Mouse (Mus musculus): ENCODE measurements at regions not wholly inside any gene's neighbourhood (a gene's known extent, or its start where the extent isn't known, plus 50 kb on each side); places are given as distances from the start of the nearest gene placed in this dataset.
A peak's percentile ranks its signal among the peaks of the same experiment; 100 is the strongest.

DNA sequence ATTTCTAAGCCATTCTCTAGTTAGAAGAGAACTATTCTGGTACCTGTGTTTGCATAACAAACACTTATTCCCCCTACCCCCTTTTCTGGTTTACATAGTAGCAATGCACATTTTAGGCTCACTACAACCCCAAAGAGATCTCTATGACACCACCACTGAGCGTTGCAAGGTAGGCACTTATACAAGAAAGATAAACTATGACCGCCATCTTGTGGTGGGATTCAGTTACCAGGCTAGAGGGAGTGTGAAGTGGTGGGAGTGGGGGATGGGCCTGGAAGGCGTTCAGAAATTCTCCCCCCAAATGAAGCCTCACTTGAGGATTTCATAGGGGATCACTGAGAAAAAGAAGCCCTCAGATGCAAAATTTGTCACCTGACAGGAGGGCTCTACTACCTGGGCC lies 64.4 kb upstream of the Fst start:
- DNase-seq (ENCODE audit: extremely low spot score, low spot score) = peak; percentile 24

DNA sequence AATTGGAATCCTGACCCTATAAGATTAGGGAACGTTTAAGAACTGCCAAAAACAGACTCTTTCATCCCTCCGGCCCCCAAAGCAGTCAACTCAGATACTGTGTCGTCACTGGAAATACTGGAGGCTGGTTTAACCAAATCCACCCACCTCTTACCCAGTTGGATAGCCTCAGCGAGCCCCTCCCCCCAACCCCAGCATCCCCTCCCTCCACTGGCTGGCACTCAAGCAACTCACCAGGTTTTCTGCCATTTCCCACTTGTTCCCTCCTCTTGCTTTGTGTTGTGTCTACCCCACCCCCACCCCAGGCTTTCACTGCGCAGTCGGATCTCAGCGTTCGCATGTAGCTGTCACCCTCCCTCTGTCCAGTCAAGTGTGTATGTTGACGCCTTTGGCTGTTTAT lies 68.1 kb upstream of the Fst start:
- DNase-seq (ENCODE audit: extremely low spot score, low spot score) = no peak

DNA sequence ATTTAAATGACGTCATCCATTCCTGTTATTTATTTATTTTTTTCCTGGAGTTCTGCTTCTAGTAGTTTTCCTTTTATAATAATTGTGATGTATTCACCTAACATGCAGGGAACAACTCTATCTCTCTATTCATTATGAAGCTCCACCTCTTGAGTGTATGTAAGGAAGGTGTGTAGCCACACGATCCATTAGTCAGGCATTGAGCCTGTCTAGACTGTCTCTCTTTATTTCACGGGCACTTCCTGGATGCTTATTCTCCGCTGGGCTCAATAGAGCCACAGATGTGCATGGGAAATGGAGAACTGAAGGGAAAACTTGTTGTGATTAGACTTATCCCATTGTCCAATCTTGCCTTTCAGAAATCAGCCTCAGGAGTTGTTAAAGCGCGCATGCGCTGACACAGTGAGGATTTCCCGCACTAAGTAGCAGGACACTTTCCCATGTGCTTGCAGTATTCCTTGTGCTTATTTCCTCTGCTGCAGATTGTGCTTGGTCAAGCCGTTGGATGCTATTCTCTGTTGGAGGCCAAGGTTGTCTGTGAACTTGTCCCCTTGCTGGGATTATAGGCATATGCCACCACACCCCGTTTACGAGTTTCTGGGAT lies 71.5 kb upstream of the Fst start:
- no peak for DNase-seq (ENCODE audit: extremely low spot score, low spot score)

DNA sequence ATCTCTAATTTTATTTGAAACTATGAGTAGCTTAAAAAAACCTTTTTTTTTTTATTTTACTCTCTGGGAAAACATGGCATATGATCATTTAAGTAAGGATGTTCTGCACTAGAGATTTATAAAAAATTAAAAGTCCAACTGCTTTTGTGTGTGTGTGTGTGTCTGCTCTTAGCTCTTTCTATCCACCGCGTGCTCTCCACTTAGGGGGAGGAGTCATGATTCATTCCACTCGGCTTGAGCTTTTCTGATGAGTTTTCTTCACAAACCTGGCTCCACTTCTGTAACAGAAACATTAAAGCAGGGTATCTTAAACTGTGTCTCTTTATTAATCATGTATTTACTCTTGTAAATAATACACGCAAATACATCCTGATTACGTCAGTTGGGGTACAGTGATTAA lies 73.0 kb upstream of the Fst start:
- no peak for DNase-seq (ENCODE audit: extremely low spot score, low spot score)

DNA sequence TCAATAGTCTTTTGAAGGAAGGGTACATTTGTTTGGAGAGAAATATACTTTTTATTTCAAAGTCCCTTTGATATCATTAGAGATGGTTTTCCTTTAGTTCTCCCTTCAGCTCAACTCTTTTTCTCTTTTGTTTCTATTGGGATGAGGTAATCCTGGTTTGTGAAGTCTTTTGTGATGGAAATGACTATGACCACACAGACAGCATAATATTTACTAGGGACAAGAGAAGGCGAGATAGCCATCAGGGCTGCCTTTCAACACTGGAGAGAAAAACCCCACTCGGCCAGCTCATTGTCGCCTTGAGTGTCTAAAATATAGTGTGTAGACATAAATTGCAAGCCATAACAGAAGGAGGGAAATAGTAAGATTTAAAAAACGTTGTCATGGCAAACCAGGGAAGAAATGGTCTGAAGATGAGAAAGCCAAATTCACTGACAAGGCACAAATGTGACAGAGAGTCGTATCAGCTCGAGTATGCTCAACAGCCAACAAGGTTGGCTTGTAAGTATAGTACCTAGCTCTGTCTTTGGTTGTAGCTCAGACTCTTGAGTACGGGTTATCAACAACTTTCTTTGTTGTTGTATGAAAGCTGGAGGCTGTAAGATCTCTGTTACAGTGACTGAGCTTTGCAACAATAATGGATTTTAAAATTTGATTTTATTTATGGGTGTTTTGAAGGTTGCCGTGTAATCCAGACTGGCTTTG lies 73.8 kb upstream of the Fst start:
- DNase-seq (ENCODE audit: extremely low spot score, low spot score) = no peak

DNA sequence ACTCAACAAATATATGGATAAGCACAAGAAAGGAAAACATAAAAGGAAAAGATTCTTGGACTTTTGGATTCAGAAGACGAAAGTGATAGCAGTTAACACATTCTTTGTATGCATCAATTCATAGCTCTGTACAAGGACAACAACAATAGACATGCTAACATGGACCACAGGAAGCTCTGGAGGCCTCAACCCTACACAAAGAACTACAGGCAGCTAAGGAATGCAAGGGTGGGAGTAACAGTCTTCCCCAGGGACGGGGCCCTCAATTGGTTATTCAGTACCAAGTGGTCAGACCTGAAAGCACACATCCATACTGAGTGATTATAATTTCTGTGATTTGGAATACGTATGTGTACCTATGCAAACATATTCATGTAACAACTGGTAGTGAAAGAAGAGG lies 75.8 kb upstream of the Fst start:
- no peak for DNase-seq (ENCODE audit: extremely low spot score, low spot score)

DNA sequence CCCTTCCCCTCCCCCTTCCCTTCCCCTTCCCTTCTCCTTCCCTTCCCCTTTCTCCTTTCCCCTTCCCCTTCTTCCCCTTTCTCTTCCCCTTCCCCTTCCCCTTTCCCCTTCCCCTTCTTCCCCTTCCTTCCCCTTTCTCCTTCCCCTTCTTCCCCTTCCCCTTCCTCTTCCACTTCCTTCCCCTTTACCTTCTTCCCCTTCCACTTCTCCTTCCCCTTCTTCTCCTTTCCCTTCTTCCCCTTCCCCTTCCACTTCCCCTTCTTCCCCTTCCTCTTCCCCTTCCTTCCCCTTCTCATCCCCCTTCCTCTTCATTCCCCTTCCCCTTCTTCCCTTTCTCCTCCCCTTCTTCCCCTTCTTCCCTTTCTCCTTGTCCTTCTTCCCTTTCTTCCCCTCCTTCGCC lies 77.0 kb upstream of the Fst start:
- no peak for DNase-seq (ENCODE audit: extremely low spot score, low spot score)

DNA sequence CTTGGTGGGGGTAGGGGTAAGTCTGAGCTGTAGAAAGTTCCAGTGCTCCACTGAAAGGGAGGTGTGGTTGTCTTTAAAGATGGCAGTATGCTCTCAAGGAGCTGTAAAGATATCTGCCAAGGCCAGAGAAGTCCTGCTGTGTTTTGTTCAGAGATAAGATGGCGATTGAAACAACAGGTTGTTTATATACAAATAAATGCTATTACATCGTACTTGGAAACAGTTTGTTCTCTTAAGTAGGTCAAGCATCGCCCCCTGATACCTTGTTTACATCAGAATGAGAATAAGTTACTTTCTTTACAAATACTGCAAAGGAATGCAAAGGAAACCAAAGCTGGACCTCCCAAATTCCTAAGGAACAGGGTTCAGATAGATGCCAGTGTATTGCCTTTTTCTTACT lies 113.0 kb upstream of the Fst start:
- no peak for DNase-seq (ENCODE audit: extremely low spot score, low spot score)

DNA sequence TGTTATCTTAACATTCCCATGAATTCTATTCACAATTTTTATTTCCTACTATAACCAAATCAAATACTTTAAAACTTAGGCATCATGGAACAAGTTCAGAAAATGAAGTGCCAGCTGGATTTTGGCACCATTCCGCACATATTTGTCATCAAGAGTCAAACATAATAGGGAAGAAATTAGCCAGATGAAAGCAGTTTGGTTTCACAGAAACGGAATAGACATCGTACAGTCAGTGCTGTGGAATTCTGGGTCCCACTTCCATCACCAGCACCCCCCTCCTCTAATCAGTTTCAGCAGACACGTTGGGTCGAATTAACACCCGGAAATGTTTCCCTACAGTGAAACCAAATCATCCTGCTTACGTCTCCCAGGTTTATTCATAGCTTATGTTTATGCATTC lies 125.8 kb upstream of the Fst start:
- no peak for DNase-seq (ENCODE audit: extremely low spot score, low spot score)

DNA sequence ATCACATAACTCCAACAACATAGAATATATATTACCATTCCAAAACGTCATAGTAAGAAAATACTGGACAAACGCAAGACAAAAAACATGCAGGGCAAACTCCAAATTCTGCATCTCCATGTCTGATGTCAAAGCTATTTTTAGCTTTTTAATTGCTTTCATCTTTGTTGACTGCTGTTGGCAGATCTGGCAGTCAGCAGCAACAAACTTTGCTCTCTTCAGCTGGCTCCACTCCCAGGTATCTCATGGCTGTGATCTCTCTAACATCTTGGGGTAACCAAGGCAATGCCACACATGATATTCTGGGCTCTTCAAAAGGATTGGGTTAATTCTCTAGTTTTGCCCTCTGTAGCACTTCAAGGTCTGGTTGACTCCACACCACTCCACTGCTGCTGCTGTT lies 128.9 kb upstream of the Fst start:
- DNase-seq (ENCODE audit: extremely low spot score, low spot score) = no peak

DNA sequence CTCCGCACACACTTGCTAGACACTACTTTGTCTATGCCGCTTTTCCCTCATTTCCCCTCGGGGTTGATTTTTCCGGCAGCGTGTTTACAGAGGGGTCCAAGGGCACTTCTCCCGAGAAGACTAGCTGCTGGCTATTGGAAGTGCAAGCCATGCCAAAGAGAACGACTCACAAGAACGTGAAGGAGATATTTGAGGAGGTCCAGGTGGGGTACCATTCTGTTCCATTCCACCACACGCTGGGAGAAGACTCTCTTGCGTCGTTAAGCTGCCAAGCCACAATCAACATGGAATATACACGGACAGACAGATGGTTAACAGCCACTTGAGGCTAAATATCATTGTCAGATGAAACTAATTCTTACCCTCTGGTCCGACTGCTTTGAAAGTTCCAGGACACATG lies 144.6 kb upstream of the Fst start:
- DNase-seq (ENCODE audit: extremely low spot score, low spot score) = no peak

DNA sequence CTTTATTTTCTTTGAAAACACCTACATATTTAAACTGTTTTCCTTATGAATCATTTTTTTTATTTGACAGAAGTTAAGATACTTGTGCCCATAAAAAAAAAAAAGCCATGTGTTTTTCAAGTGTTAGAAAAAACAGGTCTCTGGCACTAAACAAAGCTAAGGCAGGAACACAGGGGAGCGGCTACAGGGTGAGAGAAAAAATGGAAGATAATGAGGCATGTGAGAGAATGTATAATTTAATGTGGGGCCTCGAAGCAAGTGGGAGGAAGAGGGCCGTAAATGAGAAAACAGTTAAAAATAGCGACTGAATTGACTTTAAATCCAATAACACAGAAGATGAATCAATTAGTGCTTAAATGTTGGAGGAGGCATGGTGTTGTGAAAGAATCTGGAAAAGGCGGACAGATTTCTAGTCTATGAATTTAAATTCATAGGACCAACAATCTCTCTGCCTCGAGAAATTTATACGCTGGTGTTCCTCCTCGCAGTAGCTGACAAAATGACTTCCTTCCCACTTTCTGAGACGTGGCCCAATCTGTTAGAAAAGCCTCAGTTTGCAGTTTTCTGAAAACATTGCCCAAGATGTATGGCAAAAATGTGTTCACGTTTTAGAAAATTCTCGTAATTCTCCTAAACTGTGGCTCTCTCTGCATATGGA lies 145.4 kb upstream of the Fst start:
- DNase-seq (ENCODE audit: extremely low spot score, low spot score) = no peak

DNA sequence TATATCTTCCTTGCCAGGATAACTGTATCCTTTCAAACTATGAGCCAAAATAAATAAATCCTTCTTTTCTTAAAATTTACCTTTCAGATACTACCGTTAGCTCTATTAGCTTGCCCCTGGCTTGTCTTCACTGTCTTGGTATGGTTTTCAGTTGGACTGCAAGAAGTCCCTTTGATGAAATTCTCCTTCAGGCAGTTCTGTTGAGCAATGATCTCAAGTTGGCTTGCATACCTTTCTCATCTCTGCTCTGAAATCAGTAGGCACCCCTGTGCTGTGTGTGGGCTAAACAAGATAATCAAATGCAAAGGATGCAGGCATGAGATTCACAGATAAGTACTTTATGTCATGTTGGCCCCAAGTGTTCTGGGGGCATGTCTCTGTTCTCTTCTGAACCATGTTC lies 155.2 kb upstream of the Fst start:
- no peak for DNase-seq (ENCODE audit: extremely low spot score, low spot score)

DNA sequence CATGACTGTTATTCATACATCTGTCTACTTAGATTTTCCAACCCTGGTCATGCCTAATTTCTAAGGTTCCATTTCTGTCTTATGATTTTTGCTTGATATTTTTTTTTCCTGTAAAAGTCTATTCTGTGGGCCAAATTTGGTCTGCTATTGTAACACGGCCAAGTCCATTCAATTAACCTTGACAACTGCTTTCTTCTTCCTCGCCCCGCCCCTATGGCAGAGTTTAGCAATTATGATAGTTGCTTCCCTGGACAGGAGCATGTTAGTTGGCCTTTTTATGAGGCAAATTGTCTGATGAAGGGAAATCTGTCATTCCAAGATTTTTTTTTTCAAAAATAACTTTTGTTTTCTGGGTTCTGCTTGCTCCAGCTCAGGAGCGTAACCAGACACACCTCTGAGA lies 160.7 kb upstream of the Fst start:
- DNase-seq (ENCODE audit: extremely low spot score, low spot score) = no peak

DNA sequence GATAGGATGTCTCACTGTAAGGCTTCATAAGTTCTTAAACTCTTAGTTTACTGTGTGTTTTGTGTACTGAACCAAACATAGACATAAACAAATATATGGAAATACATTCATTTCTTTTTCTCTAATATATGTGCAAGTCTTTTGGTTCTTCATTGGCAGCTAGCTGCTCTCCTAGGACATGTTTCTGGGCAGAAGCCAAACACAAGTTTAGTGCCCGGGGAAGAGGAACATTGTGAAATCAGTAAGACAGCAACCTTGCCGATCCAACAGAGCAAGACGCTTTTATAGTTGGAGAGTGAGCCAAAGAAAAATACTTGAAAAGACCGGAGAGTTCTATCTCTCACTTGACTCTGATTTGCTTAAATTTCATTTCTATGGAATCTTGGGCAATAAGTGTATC lies 178.0 kb upstream of the Fst start:
- no peak for DNase-seq (ENCODE audit: extremely low spot score, low spot score)

DNA sequence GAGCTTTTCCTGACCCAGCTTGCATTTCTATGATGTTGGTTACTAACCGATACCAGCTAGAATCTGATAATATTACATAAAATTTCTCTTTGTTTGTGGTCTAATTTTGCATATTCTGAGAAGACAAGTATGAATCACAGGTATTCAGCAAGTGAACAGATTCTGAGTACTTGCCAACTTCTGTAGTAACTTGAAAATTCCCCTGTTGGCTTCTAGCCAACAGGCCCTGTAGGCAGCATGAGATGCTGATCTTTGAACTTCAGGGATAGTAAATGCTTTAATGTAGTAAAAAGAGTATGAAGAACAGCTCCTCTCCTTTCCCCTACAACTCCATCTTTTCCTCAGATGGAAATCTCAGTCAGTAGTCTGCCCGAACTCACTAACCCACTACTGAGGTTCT lies 178.5 kb upstream of the Mocs2 start:
- no peak for DNase-seq (ENCODE audit: extremely low spot score, low spot score)

DNA sequence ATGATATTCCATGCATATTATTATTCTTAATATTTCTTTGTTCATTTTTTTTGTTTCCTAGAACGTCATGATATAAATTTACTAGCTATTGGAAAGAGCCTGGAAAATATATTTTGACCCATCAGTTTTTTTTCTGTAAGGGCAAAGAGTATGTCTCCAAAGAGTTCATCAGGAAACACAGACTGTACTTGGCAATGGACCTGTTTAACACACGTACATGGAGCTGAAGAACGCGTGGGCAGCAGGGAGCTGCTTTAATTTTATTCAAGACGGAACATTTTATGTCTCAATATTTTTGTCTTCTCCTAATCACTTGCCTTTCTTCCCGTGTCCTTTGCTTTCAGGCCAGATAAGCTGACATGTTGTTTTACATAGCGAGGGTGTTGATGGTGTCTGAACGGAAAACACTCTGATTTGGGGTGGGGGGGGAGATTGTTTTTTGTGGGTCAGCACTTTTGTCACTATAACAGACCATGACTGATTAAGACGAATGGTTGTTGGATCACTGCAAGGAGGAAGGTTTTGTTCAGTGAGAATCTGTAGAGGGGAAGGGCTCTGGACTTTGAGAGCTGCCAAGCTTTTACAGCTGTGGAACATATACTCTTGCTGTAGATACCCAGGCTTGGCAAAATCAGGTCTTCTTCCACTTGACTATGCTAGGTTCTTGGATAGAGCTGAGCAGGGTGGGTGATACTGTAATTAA lies 176.2 kb upstream of the Mocs2 start:
- DNase-seq (ENCODE audit: extremely low spot score, low spot score) = no peak

DNA sequence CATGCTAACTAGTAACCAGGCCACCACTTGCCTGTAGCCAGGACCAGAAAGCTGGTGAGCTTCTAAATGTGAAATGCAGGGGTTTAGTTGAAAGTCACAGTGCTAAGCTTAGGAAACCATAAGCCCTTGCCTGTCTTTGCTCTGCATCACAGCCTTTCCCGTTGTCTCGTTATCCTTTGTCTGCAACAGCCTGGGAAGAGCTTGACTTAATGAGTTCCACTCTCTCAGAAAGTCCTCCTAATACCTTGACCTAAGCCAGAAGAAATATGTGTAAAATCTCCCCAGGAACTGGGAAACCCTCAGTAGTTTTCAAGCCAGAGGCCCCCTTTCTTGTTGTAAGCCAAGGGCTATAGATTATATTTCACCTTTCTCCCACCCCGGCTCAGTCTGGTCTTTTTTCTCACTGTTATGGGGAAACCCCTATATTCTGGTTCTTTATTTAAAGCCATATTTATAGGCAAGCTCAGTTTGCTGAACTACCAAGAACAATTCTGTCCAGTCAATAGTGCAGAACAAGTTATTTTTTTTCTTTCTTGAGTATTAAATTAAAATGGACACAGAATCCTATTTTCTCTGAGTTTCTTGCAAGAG lies 175.0 kb upstream of the Mocs2 start:
- DNase-seq (ENCODE audit: extremely low spot score, low spot score) = no peak

DNA sequence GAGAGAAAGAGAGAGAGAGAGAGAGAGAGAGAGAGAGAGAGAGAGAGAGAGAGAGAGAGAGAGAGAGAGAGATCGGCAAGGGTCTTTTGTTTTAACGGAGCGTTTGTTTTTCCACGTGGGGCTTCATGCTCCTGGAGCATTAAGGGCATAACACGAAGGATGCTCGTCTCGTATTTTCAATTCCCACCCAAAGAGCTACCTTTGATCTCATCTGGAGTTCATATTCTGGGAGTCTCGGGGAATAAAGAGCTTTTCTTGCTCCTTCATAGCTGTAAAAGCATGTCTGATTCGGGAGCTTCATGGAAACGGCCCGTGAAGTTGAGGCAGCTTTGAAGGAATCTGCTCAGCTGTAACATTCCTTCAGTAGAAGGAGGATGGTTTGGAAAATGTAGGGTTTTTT lies 174.5 kb upstream of the Mocs2 start:
- no peak for DNase-seq (ENCODE audit: extremely low spot score, low spot score)

DNA sequence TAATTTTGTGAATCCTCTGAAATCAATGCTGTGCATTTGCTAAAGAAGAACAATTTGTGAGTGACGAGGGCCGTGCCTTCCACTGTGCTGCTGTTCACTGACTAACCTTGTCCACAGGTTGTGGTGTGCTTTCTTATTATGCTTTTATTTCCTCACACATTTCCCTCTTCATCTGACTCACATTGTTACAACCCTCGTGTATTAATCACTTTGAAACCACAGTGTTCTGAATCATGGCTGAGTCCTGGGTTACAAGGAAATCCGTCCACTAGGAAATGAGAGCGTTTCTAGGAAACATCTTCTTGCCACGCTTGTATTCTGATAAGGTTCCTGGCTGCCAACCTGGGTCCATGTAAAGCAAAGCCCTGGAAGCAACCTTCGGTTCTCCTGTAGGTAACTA lies 163.8 kb upstream of the Mocs2 start:
- no peak for DNase-seq (ENCODE audit: extremely low spot score, low spot score)

DNA sequence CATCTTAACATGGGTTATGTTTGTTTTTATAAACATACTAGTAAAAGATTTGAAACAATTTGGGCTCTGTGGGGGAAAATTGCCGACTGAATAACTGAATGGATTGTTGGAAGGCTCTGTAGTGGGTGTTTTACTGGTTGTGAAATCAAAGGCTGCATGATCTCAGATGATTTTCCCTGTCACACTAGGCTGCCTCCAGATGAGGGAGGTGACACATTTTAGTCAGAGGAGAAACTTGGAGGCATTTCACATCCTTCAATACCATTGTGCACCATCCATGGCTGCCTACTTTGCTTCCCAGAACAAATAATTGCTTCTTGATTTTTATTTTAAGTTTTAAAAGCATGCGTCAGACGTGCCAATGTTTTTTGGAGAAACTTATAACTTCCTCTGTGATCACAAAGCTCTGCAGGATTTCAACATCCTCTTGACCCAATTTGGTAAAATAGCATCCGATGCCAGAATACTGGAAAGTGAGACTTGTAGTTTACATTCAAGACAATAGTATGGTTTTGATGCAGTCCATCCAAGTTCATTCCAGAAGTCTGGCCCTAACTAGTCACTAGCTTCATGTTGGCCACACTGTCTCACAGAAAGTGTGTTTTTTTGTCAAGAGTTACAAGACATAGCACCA lies 163.0 kb upstream of the Mocs2 start:
- DNase-seq (ENCODE audit: extremely low spot score, low spot score) = no peak

DNA sequence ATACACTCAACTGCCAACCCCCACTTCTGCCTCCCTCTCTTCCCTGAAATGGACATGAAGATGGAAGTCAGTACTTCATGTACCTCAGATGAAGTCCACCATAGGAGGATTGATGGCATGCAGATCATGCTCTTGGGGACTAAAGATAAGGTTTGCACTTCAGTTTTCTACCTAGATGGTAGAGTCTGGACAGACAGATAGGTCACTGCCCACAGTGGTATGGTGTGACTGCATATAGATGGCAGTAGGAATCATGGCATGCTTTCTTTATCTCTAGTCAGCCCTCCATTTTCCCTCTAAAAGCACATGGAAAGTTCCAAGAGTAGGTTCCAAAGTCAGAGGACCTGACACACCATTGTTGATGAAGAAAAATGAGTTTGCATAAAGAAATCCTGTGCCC lies 145.6 kb upstream of the Mocs2 start:
- DNase-seq (ENCODE audit: extremely low spot score, low spot score) = no peak

Data from neural tube, embryonic 10.5 days (tissue).